Mouse (Mus musculus): ENCODE data around the gene Enthd1.

DNA sequence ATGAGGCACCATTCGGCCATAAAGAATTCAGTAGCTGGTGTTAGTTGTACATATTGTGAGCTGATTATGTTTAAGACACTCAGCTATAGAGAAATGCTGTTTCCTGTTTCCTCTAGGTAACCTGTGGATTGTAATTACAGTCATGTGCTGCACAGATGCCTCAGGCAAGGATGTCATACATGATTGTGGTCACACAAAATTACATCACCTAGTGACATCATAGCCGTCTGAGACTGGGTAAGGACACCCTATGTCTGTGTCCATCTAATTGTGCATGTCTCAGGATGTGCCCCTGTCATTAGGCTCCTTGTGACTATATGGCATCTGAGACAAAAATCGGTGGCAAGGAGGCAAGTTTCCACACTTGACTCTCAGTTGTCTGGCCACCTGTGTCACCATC is 2.5 kb downstream of the Enthd1 start:
- TF ChIP-seq CTCF (IDR thresholded peaks at IDR 0.05; ENCODE audit: control insufficient read depth, insufficient read depth, low read length) (no peak), POLR2A (IDR thresholded peaks at IDR 0.05; ENCODE audit: borderline replicate concordance, control insufficient read depth, low read depth, low read length) (no peak)

All from bone marrow, adult 2 months (tissue).